Mouse (Mus musculus) right cerebral cortex, postnatal 36 days (tissue): Measurements from ENCODE around the gene Set.

Experiments
- DNase-seq, 2 experiments: peaks; one replicate each; pipeline ENCODE4 v3.0.0; 2022; ENCODE audit warnings: low spot score in 2 of 2, mixed read lengths in 1 of 2

The Set gene

DNA sequence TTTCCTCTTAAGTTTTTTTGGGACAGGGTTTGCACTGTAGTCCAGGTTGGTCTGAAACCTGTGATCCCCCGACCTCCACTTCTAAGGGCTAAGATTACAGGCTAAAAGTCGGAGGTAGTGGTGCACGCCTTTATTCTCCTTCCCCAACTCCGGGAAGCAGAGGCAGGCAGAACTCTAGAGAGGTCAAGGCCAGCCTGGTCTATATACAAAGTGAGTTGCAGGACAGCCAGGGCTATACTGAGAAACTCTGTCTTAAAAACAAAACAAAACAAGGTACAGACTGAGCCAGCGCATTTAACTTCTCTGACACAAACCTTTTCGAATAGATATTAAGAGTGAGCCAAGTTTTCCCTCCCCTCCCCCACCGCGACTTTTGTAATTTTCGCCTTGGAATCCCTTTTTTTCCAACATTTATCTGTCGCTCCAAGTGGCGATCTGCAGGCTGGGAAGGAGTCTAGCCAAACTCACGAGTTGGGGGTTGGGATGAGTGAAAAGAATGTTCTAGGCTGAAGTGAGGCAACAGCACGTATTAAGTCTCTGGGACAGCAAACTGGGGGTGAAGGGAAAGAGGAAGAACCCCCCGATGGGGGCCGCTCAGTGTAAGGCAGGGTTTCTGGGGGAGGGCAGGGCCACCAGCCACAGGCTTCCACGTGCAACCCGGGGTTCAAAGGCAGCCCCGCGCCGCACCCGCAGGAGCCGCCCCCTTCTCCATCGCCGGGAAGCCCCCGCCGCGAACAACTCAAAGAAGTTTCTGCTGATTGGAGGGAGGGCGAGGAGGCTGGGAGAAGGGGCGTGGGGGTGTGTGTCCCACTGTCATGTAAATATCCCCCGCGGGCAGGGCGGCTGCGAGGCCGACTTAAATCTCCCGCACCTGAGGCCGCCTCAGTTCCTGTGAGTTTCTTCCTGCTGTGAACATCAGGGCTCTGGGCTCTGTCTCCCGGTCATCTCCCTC, 4.3 kb downstream of the Set start:
- DNase-seq = no peak

DNA sequence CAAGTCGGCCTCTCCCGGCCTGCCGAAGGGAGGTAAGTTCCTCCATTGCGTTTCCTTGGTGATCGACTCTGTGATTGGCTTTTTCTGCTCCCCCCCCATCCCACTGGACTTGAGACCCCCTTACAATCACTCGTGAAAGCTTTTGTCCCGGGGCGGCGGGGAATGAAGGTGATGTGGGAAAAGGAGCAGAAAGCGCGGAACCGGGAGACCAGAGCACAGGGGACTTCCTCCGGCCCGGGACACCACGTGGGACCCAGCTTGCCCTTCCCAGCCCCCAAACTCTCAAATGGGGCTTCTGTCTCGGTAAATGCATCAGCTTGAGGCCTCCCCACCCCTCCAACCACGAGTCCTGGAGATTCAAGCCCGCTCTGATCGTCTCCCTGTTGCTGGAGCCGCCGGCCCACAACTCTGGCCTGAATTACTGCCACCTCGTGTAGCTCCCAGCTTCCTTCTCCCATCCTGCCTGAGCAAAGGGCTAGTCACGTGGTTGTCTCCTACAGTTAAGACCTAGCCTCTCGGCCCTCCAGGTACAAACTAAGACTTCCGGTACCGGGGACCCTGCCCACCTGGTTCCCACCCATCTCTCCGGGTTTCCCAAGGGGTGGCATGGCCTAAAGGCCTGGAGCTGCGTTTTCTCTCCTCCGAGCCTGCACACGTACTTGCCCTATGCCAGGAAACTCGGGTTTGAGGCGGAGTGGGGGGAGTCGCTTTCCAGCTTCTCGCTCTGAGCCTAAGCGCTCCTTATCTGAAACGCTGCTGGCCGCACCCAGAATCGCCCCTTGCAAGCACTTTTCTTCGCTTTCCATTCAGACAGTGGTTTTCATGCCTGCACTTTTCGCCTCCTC, 5.3 kb downstream of the Set start:
- DNase-seq = no peak

DNA sequence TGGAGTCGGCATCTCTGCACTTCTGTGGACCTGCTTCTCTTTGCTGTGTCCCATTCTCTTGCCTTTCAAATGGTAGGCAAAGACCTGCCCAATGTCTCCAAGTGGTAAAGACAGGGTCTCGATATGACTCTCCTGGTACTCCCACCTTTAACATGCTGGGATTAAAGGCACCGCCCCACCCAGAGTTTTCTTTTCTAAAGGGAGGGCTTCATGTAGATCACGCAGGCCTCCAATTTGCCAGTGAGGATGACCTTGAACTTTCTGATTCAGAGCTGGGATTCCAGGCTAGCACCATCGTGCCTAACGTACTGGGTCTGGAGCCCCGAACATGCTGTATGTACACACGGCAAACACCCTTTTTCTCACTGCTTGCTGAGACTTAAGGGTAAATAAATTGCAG, 6.1 kb downstream of the Set start:
- DNase-seq = no peak

DNA sequence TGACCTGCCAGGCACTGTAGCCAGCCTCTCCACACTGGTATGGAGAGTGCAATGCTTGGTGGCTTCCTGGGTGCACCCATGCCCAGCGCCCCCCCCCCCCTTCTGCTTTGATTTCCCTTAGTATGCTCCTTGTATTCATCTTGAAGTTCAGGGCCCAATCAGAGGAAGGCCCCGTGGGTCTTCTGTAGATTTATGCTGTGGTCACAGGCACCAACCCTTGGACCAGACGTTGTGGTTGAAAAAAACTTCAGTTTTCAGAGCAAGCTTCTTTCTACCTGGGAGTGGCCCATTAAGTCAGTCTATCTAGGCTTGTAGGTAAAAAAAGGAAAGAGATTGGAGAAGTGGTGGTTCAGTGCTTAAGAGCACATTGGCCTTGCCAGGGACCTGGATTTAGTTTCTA, 6.6 kb downstream of the Set start:
- DNase-seq = no peak

DNA sequence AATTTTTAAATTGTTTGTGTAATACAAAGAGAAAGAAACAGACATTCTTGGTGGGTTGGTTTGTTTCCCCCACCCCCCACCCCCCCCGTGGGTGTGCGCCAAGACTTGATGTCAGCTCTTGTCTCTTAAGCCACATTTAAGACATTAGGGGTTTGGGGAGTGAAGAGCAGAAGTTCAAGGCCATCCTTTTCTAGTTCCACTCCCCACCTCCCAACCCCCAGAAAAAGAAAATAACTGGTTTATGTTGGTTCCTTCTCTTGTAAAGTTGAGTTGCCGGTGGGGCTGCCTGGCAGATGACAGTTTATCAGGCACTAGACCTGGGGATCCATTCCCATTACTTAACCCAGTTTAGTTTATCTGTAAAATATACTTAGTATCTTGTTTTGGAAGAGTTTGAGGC, 7.1 kb downstream of the Set start:
- DNase-seq = no peak

DNA sequence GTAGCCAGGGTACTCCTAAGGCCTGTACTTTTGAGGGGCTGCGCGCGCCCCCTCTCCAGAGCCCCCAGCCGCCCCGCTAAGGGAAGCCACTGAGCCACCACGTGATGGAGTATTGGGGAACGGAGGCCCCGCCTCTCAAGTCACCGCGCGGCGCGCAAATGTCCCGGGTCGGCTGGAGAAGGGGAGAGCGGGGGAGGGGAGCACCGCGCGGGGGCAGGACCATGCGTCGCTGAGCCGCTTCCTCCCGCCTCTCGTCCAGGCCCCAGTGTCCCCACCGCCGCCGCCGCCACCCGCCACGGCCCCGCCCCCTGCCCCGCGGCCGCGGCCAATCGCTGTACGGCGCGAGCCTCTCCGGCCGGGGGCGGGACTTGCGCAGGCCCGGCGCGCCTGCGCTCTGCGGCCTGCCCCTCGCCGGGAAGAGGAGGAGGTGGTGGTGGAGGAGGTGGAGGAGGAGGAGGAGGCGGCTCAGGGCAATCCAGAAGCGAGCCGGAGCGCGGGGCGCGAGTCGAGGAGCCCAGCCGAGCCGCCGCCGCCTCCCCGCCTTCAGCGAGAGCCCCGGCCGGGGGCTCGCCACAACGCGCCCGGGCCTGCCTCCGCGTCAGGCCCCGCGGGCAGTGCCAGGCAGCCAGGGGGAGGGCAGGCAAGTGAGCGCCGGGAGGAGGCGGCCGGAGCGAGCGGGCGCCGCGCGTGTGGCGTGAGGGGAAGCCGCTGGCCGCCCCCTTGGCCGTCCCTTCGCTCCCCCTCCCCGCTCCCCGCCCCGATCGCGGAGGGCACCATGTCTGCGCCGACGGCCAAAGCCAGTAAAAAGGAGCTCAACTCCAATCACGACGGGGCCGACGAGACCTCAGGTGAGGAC, 9.1 kb downstream of the Set start:
- DNase-seq = peak; percentile 86 to 89

DNA sequence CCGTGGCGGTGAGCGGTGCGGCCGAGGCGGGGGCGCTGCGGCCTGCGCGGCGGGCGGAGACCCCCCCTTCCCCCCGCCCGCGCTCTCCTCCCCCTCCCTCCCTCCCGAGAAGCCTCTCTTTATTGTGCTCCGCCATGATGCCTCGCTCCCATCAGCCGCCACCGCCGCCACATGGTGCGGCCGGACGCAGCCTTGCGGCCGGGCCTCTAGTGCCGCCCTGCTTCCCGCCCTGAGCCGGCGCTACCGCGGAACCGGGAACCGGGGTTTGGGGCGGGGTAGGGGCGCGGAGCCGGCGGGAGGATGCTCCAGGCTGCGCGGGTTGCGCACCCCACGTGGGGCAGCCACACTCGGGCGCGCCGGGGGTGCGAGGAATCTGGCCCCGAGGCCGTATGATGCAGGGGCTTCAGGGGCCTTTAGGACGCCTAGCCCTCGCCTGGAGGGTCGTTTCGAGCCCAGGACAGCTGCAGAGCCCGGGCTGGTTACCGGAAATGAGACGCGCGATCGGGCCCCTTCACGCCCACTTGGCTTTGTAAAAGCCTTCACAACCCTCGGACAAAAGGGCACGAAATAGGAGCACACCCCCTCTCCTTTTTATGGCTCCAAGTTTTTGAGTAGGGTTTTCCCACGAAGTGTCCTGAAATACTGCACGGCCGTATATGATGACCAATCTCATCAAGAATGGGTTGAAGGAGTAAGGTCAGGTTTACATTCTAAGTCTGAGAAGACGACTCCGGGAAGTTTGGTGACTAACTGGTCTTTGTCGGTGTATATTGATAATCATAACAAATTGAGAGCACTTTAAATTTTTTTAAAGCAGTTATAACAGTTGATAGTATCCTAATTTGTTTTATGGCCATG, 10.1 kb downstream of the Set start:
- no peak for DNase-seq

DNA sequence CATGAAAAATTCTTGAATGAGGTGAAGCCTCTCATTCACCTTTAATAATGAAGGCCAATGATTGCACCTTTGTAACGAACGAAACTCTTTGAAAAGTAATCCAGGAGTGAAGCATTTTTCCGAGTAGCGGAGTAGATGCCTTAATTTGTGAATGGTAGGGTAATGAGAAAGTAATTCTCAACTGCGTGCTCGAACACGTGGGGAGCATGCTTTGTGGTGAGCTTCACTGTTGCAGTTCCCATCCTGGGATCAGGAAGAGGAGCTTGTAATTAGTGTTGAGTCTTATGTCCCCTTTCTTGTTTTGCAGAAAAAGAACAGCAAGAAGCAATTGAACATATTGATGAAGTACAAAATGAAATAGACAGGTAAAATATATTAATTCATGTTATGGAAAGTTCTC, 10.8 kb downstream of the Set start:
- no peak for DNase-seq

DNA sequence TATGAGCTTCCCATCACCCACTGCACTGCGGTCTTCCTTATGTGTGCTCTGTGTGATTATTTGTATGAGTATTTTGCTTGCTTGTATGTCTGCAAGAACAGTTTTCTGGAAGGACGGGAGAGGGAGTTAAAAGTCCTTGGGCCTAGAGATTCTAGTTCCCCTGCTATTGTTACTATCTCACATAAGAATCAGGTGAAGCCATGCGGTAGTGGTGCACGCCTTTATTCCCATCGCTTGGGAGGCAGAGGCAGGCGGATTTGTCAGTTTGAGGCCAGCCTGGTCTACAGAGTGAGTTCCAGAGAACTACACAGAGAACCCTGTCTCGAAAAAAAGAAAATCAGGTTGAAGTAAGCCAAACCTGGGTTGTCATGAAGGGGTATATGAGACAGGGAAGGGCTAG, 15.7 kb downstream of the Set start:
- DNase-seq = no peak

DNA sequence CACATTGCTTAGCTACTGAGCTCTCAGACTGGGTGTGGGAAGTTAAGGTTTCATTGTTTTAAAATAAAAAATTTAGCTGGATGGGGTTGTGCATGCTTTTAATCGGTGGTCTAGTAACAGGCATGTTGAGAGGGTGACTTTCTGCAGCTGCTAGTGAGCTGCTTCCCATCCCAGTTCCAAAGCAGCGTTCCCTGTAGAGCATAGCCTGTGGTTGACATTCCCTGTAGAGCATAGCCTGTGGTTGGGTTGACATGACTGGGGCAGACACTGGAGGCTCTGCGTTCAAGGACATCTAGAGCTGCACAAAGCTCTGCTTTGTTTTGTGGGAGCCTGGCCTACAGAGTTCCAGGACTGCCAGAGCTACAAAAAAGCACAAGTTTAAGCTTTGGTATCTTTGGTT, 16.1 kb downstream of the Set start:
- no peak for DNase-seq

DNA sequence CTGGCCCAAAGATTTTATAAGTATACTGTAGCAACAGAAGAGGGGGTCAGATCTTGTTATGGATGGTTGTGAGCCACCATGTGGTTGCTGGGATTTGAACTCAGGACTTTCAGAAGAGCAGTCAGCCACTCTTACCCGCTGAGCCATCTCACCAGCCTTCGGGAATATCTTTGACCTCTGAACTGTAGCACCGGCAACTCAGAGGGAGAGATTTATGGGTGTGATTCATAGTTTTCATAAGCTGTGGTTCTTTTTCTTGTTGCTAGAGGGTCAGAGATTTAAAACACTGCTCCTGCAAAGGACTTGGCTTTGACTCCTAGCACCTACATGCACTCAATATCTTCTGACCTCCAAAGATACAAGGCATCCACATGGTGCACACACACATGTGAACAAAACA, 18.4 kb downstream of the Set start:
- no peak for DNase-seq

DNA sequence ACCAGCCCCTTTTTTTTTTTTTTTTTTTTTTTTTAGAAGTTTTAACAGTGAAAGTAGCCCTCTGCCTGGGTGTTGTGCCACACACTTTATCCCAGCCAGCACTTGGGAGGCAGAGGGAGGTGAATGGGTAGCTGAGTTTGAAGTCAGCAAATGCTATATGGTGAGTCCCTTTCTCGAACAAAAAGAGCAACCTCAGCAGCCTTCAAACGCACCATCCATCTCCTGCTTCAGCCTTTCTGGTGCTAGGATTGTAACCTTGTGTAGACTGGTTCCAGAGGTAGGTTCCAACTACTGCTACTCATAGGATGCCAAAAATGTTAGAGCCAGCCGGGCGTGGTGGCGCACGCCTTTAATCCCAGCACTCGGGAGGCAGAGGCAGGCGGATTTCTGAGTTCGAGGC, 19.3 kb downstream of the Set start:
- DNase-seq = no peak

DNA sequence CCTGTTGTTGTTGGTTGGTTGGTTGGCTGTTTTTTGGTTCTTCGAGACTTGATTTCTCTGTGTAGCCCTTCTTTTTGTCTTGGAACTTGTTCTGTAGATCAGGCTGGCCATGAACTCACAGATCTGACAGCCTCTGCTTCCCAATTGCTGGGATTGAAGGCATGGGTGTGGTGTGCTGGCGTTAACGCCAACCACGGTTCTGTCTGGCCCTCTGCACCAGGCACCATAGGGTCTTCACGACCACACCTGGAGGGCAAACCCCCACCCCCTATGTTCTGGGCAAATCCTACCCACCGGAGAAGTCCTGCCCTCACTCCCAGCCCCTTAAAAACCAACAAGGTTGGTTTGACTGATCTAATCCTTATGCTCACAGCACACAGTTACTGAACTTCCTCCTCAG, 19.8 kb downstream of the Set start:
- DNase-seq = no peak

DNA sequence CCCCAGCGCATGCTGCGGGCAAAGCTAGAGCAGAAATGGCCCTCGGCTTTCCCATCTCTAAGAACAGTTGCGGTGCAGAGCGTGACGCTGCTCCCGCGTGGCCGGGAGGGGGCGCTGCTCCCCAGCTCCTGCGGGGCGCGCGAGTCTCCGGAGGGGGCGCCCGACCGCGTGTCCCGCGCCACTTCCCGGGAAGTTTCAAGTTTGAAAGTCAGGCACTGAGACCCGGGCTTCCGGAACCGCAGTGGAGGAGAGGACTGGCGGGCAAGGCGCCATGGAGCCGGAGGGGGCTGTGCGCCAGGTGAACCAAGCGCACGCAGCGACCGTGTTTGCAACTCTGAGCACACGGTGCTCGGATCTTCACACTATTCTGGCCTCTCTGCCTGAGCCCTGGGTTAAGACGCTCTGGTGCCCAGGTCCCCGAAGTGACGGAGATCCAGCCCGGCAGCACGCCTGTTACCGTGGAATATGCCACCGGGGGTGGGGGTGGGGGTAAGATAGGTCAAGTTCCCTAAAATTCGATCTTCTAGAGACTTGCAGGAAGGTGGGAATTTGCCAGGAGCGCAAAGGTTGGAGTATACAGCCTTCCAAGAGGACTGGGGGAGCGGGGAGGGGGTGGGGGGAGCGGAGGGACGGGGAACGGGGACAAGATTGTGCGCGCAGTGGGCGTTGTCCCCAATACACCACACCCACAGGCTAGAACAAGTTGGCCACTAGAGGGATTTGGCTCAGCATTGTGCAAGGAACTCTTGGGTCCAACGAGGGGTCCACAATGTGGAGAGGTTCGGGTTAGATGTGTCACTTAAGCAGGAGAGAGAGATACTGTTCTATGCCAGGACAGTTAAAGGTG, 20.5 kb downstream of the Set start, which contains the start of gene Pkn3:
Gene Pkn3 (plus strand): TSS at position 183 of the 847 bp plus-strand sequence.
- DNase-seq = peak in 1 of 2 experiments; percentile 48

DNA sequence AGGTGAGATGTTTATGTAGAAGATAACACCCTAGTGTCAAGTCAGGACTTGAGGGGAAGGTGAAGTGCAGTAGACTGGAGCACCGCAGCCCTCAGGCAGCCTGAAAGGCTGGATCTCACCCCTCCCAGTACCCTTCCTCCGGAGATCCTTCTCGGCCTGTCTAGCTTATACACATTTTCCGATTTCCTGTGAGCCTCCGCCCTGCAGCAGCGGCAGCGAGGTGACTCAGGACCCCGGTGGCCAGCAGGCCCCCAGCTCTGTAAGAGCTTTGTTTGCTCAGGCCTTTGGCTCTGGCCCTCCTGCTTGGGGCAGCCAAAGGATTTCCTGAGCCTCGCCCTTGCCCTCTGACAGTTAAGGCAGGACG, 21.2 kb downstream of the Set start:
- DNase-seq = no peak

DNA sequence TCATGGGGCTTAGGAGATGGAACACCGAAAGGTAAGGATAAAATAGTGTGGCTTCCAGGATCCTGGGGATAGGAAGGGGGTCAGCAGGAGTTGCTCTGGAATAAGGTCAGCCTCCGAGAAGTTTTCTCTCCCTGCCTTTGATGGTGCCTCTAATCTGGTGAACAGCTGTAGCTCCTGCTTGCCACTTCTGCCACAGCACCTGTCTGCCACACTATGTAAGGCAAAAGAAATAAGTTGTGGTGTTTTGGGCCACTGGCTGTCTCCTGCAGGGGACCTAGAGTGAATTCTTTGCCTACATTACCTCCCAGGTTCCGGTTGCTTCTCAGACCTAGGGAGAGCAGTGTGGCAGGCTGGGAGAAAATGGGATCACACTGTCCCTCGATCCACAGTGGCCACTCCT, 21.6 kb downstream of the Set start:
- DNase-seq = no peak

DNA sequence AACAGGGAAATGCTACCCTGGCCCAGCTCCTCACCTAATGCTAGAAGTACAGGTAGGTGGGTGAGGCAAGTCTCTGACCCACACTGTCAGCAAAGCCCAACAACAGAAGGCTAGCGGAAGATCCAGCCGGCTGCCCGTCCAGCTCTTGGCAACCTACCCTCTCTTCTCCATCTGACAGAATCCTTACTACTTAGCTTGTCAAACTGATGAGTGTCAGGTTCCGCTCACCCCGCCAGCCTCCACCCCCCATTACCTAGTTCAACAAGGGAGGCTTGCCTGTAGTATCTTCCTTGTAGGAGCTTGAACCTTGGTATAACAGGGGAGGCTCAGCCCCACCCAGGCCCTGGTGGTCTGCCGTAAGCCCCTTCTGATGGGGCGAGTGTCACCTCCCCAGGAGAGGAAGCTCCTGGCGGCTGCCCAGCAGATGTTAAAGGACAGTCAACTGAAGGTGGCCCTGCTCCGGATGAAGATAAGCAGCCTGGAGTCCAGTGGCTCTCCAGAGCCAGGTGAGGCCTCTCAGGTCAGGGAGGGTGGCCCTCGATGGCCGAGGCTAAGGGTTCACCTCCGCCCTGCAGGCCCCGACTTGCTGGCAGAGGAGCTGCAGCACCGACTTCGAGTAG, 23.1 kb downstream of the Set start:
- no peak for DNase-seq

DNA sequence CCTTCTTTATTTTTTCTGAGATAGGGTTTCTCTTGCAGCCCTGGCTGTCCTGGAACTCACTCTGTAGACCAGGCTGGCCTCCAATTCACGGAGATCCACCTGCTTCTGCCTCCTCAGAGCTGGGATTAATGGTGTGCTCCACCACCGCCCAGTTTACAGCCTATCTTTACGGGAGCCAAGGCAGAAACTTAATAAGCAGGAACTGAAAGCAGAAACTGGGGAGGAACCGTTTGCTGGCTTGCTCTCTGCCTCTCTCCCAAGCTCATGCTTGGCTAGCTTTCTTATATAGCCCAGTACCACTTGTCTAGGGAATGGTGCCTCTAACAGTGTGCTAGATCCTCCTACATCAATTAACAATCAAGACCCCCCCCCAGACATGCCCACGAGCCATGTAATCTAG, 26.9 kb downstream of the Set start:
- DNase-seq = no peak

DNA sequence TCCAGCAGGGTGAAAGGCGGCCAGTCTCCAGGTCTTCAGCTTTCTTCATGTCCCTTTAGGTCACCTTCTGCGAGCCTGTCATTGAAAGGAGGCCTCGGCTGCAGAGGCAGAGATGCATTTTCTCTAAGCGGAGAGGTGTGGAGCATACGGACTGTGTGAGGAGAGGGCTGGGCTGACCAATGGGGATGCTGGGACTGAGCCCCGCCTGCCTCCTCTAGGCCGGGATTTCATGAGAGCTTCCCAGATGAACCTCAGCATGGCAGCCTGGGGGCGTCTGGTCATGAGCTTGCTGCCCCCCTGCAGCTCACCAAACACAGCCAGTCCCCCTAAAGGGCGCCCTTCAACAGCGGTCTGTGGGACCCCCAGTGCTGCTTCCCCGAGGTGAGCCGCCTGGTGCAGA, 27.5 kb downstream of the Set start:
- no peak for DNase-seq

DNA sequence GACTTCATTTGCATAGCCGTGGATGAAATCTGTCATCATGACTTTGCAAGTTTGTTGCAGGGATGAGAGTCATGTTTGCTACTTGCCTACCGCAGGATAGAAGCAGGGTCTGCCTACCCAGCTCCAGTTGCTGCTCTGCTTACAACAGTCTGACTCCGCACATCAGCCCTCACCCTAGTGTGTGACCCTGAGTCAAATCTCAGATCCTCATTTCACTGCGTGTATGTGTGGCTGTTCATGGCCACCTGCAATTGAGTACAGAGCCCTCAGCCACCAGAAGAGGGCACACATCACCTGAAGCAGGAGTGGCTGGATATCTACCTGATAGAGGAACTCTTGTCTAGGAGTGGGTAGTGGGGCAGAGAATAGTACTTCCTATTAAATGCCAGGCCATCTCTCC, 30.1 kb downstream of the Set start:
- DNase-seq = no peak
